Mouse (Mus musculus): Measurements from ENCODE around the gene Gm3854.

- TF ChIP-seq CTCF (IDR thresholded peaks at IDR 0.05; ENCODE audit: control insufficient read depth, insufficient read depth, insufficient read length), result no peak
- TF ChIP-seq USF1 (IDR thresholded peaks at IDR 0.05; ENCODE audit: low read depth), result no peak
- TF ChIP-seq MAX (IDR thresholded peaks at IDR 0.05), result no peak
- TF ChIP-seq FOSL1 (IDR thresholded peaks at IDR 0.05; ENCODE audit: insufficient read depth, low read length, poor library complexity, severe bottlenecking), result no peak
- no peak for TF ChIP-seq MYOG (IDR thresholded peaks at IDR 0.05; ENCODE audit: control insufficient read depth, extremely low read depth, insufficient read length)
Measured at GRCm38 (mm10) chr7:6339865-6340264, 3.7 kb upstream of the Gm3854 start.
